In genomic region chr1:100887336-100887735, GRCm38 (mm10) we compare ENCODE assay signal across 29 mouse cellular contexts.
DNase-seq lines count a peak whose midpoint lies in the region; ATAC-seq and TF ChIP-seq lines count a peak whose summit lies in the region.
"Had no signal": no experiment of that assay in that cellular context is flagged by ENCODE, and none has a peak within 500 bp of the region (broad histone marks: within the 10 kb centered on the region; RNA-seq: fewer than 3 reads in every experiment).

No protein-coding gene starts in this region.

- H3K36me3 ChIP-seq in forebrain, embryonic 12.5 days (replicated peaks): no peaks in the 10 kb centered on the region
- H3K36me3 ChIP-seq: embryonic facial prominence, embryonic 13.5 days; G1E; heart, embryonic 15.5 days; hindbrain, embryonic 15.5 days; limb, embryonic 13.5 days; liver, embryonic 12.5 days; neural tube, embryonic 12.5 days had no signal

- no peak for DNase-seq in frontal cortex, postnatal 10 days (ENCODE audit: low spot score in 2 of 2)
- peak in 1 of 2 experiments; percentile 12 for DNase-seq in layer of hippocampus, adult 2 months (ENCODE audit: low spot score in 2 of 2)
- no peak for DNase-seq in layer of hippocampus, postnatal 25 days (ENCODE audit: extremely low spot score in 1 of 2, low spot score in 1 of 2)
- peak; percentile 67 for DNase-seq in ES-CJ7 (ENCODE audit: low read depth, low spot score)
- peak; percentile 6 for DNase-seq in brain, embryonic 14.5 days (ENCODE audit: low read depth)
- DNase-seq: adrenal gland, postnatal 14 days; cerebellum, adult 9-10 months; embryo, embryonic 11 days; gastrocnemius, postnatal 36 days; heart, postnatal 36 days; lung, adult 18-20 months; lung, postnatal 10 days; retina, postnatal 1 day; right cerebral cortex, postnatal 25 days; spleen, adult 18-20 months had no signal

- H3K9me3 ChIP-seq in forebrain, embryonic 12.5 days: no peaks in the 10 kb centered on the region
- H3K9me3 ChIP-seq: embryonic facial prominence, embryonic 13.5 days; forebrain, embryonic 13.5 days; heart, embryonic 15.5 days; hindbrain, embryonic 15.5 days; limb, embryonic 13.5 days; liver, embryonic 12.5 days; neural tube, embryonic 12.5 days had no signal

- no peak for TF ChIP-seq POLR2A in brain, embryonic 14.5 days (IDR thresholded peaks at IDR 0.05; ENCODE audit: borderline replicate concordance, extremely low read depth, insufficient read depth, insufficient read length, poor library complexity, severe bottlenecking)

- ATAC-seq in frontal cortex, adult (ENCODE audit: low TSS enrichment): peak; percentile 65; the same call in 1 of the 2 replicates
- no peak for ATAC-seq in forebrain, embryonic 12.5 days (ENCODE audit: low FRiP score)
- ATAC-seq: CD4-positive, CD25-positive, alpha-beta regulatory T cell, adult 4 months; forebrain, embryonic 13.5 days; intestine, embryonic 16.5 days; liver, embryonic 12.5 days had no signal

- WGBS in forebrain, embryonic 12.5 days: 74% methylated on average over 1 of the region's 2 CpGs

- H3K4me2 ChIP-seq in forebrain, embryonic 12.5 days: no peak overlapping the region
- H3K4me2 ChIP-seq: embryonic facial prominence, embryonic 13.5 days; forebrain, embryonic 13.5 days; heart, embryonic 15.5 days; hindbrain, embryonic 15.5 days; limb, embryonic 13.5 days; liver, embryonic 12.5 days; midbrain, embryonic 11.5 days; neural tube, embryonic 12.5 days had no signal

- H3K9ac ChIP-seq in forebrain, embryonic 12.5 days: no peak overlapping the region
- H3K9ac ChIP-seq: embryonic facial prominence, embryonic 13.5 days; forebrain, embryonic 13.5 days; heart, embryonic 15.5 days; hindbrain, embryonic 15.5 days; limb, embryonic 13.5 days; liver, embryonic 12.5 days; neural tube, embryonic 12.5 days had no signal

- H3K27me3 ChIP-seq in forebrain, embryonic 12.5 days: no peaks in the 10 kb centered on the region
- H3K27me3 ChIP-seq: embryonic facial prominence, embryonic 13.5 days; forebrain, embryonic 13.5 days; heart, embryonic 15.5 days; hindbrain, embryonic 15.5 days; limb, embryonic 13.5 days; liver, embryonic 12.5 days; neural tube, embryonic 12.5 days had no signal

- H3K27ac ChIP-seq in layer of hippocampus, adult 2 months: no peak overlapping the region
- H3K27ac ChIP-seq in forebrain, embryonic 12.5 days: no peak overlapping the region
- H3K27ac ChIP-seq: embryonic facial prominence, embryonic 13.5 days; forebrain, embryonic 13.5 days; heart, embryonic 15.5 days; hindbrain, embryonic 15.5 days; limb, embryonic 13.5 days; liver, embryonic 12.5 days; neural tube, embryonic 12.5 days had no signal

- no peaks in the 10 kb centered on the region for H3K4me1 ChIP-seq in forebrain, embryonic 12.5 days
- H3K4me1 ChIP-seq: embryonic facial prominence, embryonic 13.5 days; forebrain, embryonic 13.5 days; heart, embryonic 15.5 days; hindbrain, embryonic 15.5 days; limb, embryonic 13.5 days; liver, embryonic 12.5 days; neural tube, embryonic 12.5 days had no signal

- peak; percentile 57 for TF ChIP-seq CTCF in layer of hippocampus, adult 2 months (conservative IDR thresholded peaks at IDR 0.05)
- TF ChIP-seq CTCF in brain, embryonic 14.5 days (IDR thresholded peaks at IDR 0.05; ENCODE audit: borderline replicate concordance, extremely low read depth, insufficient read depth, insufficient read length): peak; percentile 17; the same call in 1 of the 2 replicates

- H3K4me3 ChIP-seq in layer of hippocampus, adult 2 months: no peak overlapping the region
- no peak overlapping the region for H3K4me3 ChIP-seq in forebrain, embryonic 12.5 days (replicated peaks)
- H3K4me3 ChIP-seq: embryonic facial prominence, embryonic 13.5 days; erythroblast, embryonic 14.5 days; forebrain, embryonic 13.5 days; heart, embryonic 15.5 days; hindbrain, embryonic 15.5 days; limb, embryonic 13.5 days; liver, embryonic 12.5 days; neural tube, embryonic 12.5 days had no signal

Comparison
In these comparisons a context has a peak if more than half of its experiments do, and no peak if none do; other contexts are left out.
1. DNase-seq: peak in ES-CJ7 (single experiment) and brain, embryonic 14.5 days (single experiment); none in frontal cortex, postnatal 10 days (0 of 2) and layer of hippocampus, postnatal 25 days (0 of 2).